In genomic region chr5:16315983-16316390, GRCm38 (mm10) we compare ENCODE assay signal across 22 mouse cellular contexts.
DNase-seq lines count a peak whose midpoint lies in the region; ATAC-seq and TF ChIP-seq lines count a peak whose summit lies in the region.
"Had no signal": no experiment of that assay in that cellular context is flagged by ENCODE, and none has a peak within 500 bp of the region (broad histone marks: within the 10 kb centered on the region; RNA-seq: fewer than 3 reads in every experiment).

No protein-coding gene starts in this region.

- H3K9me3 ChIP-seq in liver, embryonic 13.5 days (replicated peaks), result no peaks in the 10 kb centered on the region
- H3K9me3 ChIP-seq in forebrain, embryonic 16.5 days (ENCODE audit: control insufficient read depth, low read length), result no peaks in the 10 kb centered on the region
- H3K9me3 ChIP-seq: embryonic facial prominence, embryonic 12.5 days; heart, embryonic 10.5 days; lung, embryonic 15.5 days; neural tube, embryonic 13.5 days had no signal

- DNase-seq in heart, adult 8-10 months (ENCODE audit: low spot score), result peak; percentile 2
- no peak for DNase-seq in heart, postnatal 4 days
- peak; percentile 61 for DNase-seq in liver, adult 2 months (ENCODE audit: extremely low read depth, low read depth, low spot score)
- no peak for DNase-seq in liver
- no peak for DNase-seq in liver, embryonic 13.5 days
- no peak for DNase-seq in c-Kit-positive CD71-positive TER-119-positive erythroid progenitor cells, embryonic 14.5 days (ENCODE audit: low spot score)
- DNase-seq: adrenal gland, adult 2 months; cerebellum, adult 9-11 months; gastrocnemius, postnatal 36 days; midbrain, embryonic 14.5 days; right cerebral cortex, adult 18-20 months; thymus, postnatal 14 days had no signal

- no peak for TF ChIP-seq CTCF in liver, adult 2 months (IDR thresholded peaks at IDR 0.05; ENCODE audit: low read depth, low read length)

- H3K4me1 ChIP-seq in liver, adult 2 months (ENCODE audit: control insufficient read depth, insufficient read depth, low read length), result no peaks in the 10 kb centered on the region
- H3K4me1 ChIP-seq in liver, embryonic 13.5 days (replicated peaks), result peaks cover 11% of the 10 kb centered on the region; the same call in 1 of the 2 replicates
- no peaks in the 10 kb centered on the region for H3K4me1 ChIP-seq in forebrain, embryonic 16.5 days (replicated peaks; ENCODE audit: control insufficient read depth, insufficient read depth, low read length)
- H3K4me1 ChIP-seq: embryonic facial prominence, embryonic 12.5 days; lung, embryonic 15.5 days; neural tube, embryonic 13.5 days had no signal

- no peak overlapping the region for H3K4me2 ChIP-seq in liver, embryonic 13.5 days
- no peak overlapping the region for H3K4me2 ChIP-seq in forebrain, embryonic 16.5 days (ENCODE audit: low read length)
- H3K4me2 ChIP-seq: embryonic facial prominence, embryonic 12.5 days; lung, embryonic 15.5 days; neural tube, embryonic 13.5 days had no signal

- H3K4me3 ChIP-seq in liver, adult 2 months (ENCODE audit: insufficient read depth, low read depth, low read length), result no peak overlapping the region
- H3K4me3 ChIP-seq in liver, embryonic 13.5 days (replicated peaks), result no peak overlapping the region
- H3K4me3 ChIP-seq in forebrain, embryonic 16.5 days (replicated peaks; ENCODE audit: low read length), result no peak overlapping the region
- H3K4me3 ChIP-seq: embryonic facial prominence, embryonic 12.5 days; erythroblast, embryonic 14.5 days; heart, embryonic 10.5 days; lung, embryonic 15.5 days; neural tube, embryonic 13.5 days had no signal

- H3K27me3 ChIP-seq in liver, adult 2 months (ENCODE audit: control insufficient read depth, insufficient read depth, low read length), result no peaks in the 10 kb centered on the region
- no peaks in the 10 kb centered on the region for H3K27me3 ChIP-seq in liver, embryonic 13.5 days
- H3K27me3 ChIP-seq in forebrain, embryonic 16.5 days (replicated peaks; ENCODE audit: control insufficient read depth, insufficient read depth, low read length), result no peaks in the 10 kb centered on the region
- H3K27me3 ChIP-seq: embryonic facial prominence, embryonic 12.5 days; lung, embryonic 15.5 days; neural tube, embryonic 13.5 days had no signal

- no peaks in the 10 kb centered on the region for H3K36me3 ChIP-seq in liver, adult 2 months (ENCODE audit: control insufficient read depth, insufficient read depth, low read length)
- no peaks in the 10 kb centered on the region for H3K36me3 ChIP-seq in liver, embryonic 13.5 days
- no peaks in the 10 kb centered on the region; the same call in 1 of the 2 replicates for H3K36me3 ChIP-seq in forebrain, embryonic 16.5 days (ENCODE audit: control insufficient read depth, insufficient read depth)
- H3K36me3 ChIP-seq: embryonic facial prominence, embryonic 12.5 days; heart, embryonic 10.5 days; lung, embryonic 15.5 days had no signal

- no peak overlapping the region for H3K9ac ChIP-seq in liver, adult 2 months (ENCODE audit: low read depth, low read length)
- H3K9ac ChIP-seq in liver, embryonic 13.5 days, result no peak overlapping the region
- H3K9ac ChIP-seq in forebrain, embryonic 16.5 days (replicated peaks; ENCODE audit: low read depth, low read length), result no peak overlapping the region
- H3K9ac ChIP-seq: embryonic facial prominence, embryonic 12.5 days; lung, embryonic 15.5 days; neural tube, embryonic 13.5 days had no signal

- H3K27ac ChIP-seq in liver, adult 2 months (replicated peaks; ENCODE audit: insufficient read depth, low read depth, low read length), result no peak overlapping the region
- no peak overlapping the region for H3K27ac ChIP-seq in liver, embryonic 13.5 days
- H3K27ac ChIP-seq in forebrain, embryonic 16.5 days (ENCODE audit: low read length), result no peak overlapping the region
- H3K27ac ChIP-seq: embryonic facial prominence, embryonic 12.5 days; heart, embryonic 10.5 days; hindbrain, postnatal 0 days; lung, embryonic 15.5 days; macrophage; neural tube, embryonic 13.5 days had no signal

- H3K79me2 ChIP-seq in liver, adult 2 months (ENCODE audit: control insufficient read depth, insufficient read depth, low read length), result no peaks in the 10 kb centered on the region

- ATAC-seq in liver, embryonic 13.5 days (ENCODE audit: low read depth), result peak; percentile 57
- ATAC-seq in forebrain, embryonic 16.5 days, result no peak
- ATAC-seq: forebrain, embryonic 14.5 days; hindbrain, postnatal 0 days; intestine, postnatal 0 days had no signal

- TF ChIP-seq POLR2A in liver, adult 2 months (IDR thresholded peaks at IDR 0.05; ENCODE audit: extremely low read depth, insufficient read depth, low read length), result no peak

Comparison
In these comparisons a context has a peak if more than half of its experiments do, and no peak if none do; other contexts are left out.
1. DNase-seq: peak in heart, adult 8-10 months (single experiment) and liver, adult 2 months (single experiment); none in heart, postnatal 4 days (single experiment), liver (single experiment), liver, embryonic 13.5 days (single experiment) and c-Kit-positive CD71-positive TER-119-positive erythroid progenitor cells, embryonic 14.5 days (single experiment).